Mouse (Mus musculus): ENCODE measurements at regions not wholly inside any gene's neighbourhood (a gene's known extent, or its start where the extent isn't known, plus 50 kb on each side); places are given as distances from the start of the nearest gene placed in this dataset.

GRCm38 (mm10) chr8:28117997-28118778, 670.7 kb downstream of the Poteg start:
- no peak for ATAC-seq (ENCODE audit: insufficient number of reproducible peaks, low FRiP score, low TSS enrichment)

GRCm38 (mm10) chr8:28125021-28125420, 677.6 kb downstream of the Poteg start:
- no peak for ATAC-seq (ENCODE audit: insufficient number of reproducible peaks, low FRiP score, low TSS enrichment)

- no peak for ATAC-seq (ENCODE audit: insufficient number of reproducible peaks, low FRiP score, low TSS enrichment)
Observed at GRCm38 (mm10) chr8:28141916-28142315, 694.4 kb downstream of the Poteg start.

- 0 out of 2 replicates have a peak, but pooled peaks have one; percentile 64 for ATAC-seq (ENCODE audit: insufficient number of reproducible peaks, low FRiP score, low TSS enrichment)
Observed at GRCm38 (mm10) chr8:28148599-28149452, 701.4 kb downstream of the Poteg start.

DNA sequence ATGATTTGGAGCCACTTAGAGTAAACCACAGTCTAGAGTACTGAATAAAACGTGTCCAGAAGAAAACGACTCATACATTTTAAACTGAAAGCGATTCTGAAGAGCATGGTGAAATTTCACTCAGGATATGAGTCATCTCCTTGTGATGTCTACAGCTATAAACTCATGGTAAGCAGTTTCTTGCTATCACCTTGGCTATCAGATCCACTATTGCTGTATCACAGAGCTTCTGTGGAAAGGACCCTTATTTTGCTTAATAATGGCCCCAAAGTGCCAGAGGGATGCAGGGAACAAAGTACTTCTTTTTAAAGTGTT, 701.9 kb downstream of the Poteg start:
- no peak for ATAC-seq (ENCODE audit: insufficient number of reproducible peaks, low FRiP score, low TSS enrichment)

GRCm38 (mm10) chr8:28160651-28161050, 713.2 kb downstream of the Poteg start:
- ATAC-seq (ENCODE audit: insufficient number of reproducible peaks, low FRiP score, low TSS enrichment): no peak

DNA sequence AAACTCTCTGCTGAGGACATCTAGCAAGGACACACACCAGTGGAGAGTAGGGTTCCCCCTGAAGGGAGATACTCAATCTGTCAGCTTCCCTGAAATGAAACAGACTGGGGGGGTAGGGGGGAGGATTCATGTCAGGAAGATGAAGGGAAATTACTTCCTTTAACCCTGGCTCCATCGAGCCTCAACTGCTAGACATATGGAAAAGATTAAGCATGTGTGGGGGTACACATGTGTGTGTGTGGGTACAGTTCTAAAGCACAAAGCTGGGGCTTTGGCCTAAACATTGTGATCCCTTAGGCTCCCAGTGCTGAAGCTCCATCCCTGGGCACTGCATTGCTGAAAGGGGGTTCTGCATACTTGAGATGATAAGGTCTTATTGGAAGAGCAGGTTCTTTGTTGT, 720.6 kb downstream of the Poteg start:
- no peak for ATAC-seq (ENCODE audit: insufficient number of reproducible peaks, low FRiP score, low TSS enrichment)

- no peak for ATAC-seq (ENCODE audit: insufficient number of reproducible peaks, low FRiP score, low TSS enrichment)
Observed at GRCm38 (mm10) chr8:28171456-28171855, 724.0 kb downstream of the Poteg start.

DNA sequence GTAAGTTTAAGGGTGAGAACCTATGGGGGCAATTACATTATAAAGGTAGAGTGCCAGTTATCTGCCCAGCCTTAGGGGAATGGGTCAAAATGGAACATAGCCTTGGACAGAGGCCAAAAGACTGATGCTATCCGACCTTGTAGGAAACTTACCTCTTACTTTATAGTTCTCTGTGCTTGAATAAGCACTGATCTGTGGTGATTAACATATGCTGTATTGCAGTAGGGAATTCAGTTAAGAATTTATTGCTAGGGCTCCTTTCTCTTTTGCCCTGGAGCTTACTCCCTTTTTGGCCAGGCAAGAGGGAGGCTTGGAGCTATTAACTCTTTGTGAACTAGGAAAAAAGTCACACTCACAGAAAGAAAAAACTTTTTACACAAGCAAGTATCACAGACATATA, 748.5 kb downstream of the Poteg start:
- no peak for ATAC-seq (ENCODE audit: insufficient number of reproducible peaks, low FRiP score, low TSS enrichment)

DNA sequence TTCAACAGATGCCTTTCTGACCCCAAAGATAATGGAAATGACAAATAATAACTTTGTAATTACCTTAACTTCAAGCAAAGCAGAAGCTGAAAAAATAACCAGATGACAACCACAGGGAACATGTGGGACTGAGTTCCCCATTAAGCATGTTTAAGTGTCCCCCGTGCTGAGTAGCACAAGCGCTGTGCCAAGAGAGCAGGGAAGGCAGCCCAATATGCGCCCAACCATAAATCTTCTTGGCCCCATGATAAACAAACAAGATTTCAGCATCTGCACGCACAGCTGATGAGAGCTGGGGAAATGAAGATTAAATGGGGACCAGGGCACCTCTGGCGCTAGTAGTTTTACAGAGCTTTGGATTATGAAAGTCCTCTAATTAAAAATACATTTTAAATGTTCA, 788.1 kb downstream of the Poteg start:
- ATAC-seq (ENCODE audit: insufficient number of reproducible peaks, low FRiP score, low TSS enrichment): no peak

- no peak for ATAC-seq (ENCODE audit: insufficient number of reproducible peaks, low FRiP score, low TSS enrichment)
Observed at GRCm38 (mm10) chr8:28239411-28239810, 791.9 kb downstream of the Poteg start.

DNA sequence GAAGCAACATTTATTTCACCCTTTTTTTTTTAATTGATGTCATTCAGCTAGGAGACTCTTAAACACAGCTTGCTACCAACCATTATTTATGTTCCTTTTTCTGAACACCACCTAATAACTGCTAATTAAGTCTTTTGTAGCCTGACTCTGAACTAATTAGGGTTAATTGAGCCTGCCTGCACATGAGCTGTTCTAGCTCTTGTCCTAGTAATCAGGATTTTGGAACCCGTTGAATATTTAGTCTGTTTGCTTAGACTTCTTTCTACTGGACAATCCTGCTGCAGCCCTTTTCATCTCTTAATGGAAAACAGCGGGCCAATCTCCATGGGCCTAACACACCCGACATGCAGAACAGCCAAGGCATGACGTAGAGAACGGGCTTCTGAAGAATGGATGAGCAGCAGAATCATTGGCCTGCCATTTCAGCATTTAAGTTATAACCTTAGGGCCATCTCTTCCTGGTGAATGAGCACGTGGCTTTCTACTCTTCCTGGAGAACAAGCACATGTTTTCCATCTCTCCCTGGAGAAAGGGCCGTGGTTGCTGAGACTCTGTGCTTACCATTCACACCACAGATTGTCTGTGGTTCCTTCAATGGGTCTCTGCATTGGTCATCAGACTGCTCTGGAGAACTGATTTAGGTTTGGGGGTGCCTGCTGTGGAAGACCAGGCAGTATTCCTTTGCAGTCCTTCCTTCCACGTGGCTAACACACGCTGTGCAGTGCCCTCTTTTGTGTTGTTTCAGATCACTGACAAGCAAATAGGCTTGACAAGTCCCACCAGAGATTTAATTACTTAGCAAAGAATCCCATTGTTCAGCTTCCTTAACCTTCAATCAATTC, 805.1 kb downstream of the Poteg start:
- no peak for ATAC-seq (ENCODE audit: insufficient number of reproducible peaks, low FRiP score, low TSS enrichment)

DNA sequence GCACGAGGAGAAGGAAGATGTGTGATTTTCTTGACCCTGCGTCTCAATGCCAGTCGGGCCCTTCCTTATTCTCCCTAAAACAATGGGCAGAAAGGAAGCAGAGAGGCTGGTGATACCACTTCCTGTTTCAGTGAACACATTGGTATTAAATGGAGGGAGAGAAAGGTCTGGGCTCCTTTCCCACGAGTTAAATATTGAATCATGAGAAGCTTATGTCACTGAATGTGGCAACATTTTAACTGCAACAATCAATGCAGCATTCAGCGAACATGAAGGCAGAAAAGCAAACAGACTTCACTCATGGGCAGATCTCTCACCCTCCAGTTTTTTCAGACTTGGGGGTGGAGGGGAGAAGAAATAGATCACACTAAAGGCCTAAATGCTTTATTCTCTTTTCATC, 819.8 kb downstream of the Poteg start:
- no peak for ATAC-seq (ENCODE audit: insufficient number of reproducible peaks, low FRiP score, low TSS enrichment)

- no peak for ATAC-seq (ENCODE audit: insufficient number of reproducible peaks, low FRiP score, low TSS enrichment)
Observed at GRCm38 (mm10) chr8:28284257-28284656, 836.8 kb downstream of the Poteg start.

GRCm38 (mm10) chr8:28298896-28299793, 851.7 kb downstream of the Poteg start:
- ATAC-seq (ENCODE audit: insufficient number of reproducible peaks, low FRiP score, low TSS enrichment): no peak

DNA sequence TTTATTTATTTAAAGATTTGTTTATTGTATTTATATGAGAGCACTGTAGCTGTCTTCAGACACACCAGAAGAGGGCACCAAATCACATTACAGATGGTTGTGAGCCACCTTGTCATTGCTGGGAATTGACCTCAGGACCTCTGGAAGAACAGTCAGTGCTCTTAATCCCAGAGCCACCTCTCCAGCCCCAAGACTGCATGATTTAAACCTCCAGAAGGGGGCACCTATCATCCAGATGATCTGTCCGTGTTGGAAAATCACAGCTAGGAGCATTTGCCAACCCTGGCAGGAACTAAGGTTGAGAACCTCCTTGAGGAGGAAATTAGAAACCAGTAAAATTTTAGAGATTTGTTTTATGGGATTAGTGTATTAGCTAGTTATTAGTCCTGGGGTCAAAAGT, 869.6 kb downstream of the Poteg start:
- no peak for ATAC-seq (ENCODE audit: insufficient number of reproducible peaks, low FRiP score, low TSS enrichment)

GRCm38 (mm10) chr8:28333388-28333787, 885.9 kb downstream of the Poteg start:
- ATAC-seq (ENCODE audit: insufficient number of reproducible peaks, low FRiP score, low TSS enrichment): no peak

GRCm38 (mm10) chr8:28337484-28337883, 890.0 kb downstream of the Poteg start:
- ATAC-seq (ENCODE audit: insufficient number of reproducible peaks, low FRiP score, low TSS enrichment): no peak

DNA sequence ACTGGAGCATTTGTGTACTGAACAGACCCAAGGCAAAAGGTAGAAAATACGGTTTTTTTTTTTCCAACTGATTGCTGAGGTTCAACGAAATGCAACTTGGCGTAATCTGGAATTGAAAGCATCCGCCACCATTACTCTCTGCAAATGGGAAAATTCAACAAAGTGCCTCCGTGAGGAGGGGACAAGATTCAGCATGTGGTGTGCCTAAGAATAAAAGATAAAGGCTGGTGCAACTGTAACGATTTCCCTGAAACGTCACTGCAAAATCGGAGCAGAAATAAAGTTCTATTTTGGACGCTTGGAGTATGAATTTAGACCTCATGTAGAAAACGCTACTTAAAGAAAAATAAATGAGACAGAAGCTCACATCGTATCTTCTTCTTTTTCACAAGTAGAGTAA, 893.8 kb downstream of the Poteg start:
- ATAC-seq (ENCODE audit: insufficient number of reproducible peaks, low FRiP score, low TSS enrichment): no peak

DNA sequence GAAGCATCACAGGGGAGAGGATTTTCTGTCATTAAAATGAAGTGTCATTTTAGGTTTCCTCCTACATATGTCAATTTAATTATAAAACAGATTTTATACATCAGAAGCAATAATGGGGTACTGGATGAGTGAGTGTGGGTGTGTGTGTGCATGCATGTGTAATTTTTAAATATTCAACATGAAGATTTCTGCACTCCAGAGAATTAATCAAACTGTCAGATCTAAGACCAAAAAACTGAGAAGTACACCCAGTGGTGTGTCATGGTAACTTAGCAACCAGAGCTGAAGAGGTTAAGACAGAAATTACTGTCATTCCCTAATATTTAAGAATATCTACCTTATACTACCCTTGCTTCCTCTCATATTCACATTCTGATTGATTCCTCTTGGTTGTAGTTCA, 919.0 kb downstream of the Poteg start:
- ATAC-seq (ENCODE audit: insufficient number of reproducible peaks, low FRiP score, low TSS enrichment): no peak

All from cerebellum, adult (tissue).